Mouse (Mus musculus): ENCODE measurements around the gene Tmem186.

Tmem186 gene

DNA sequence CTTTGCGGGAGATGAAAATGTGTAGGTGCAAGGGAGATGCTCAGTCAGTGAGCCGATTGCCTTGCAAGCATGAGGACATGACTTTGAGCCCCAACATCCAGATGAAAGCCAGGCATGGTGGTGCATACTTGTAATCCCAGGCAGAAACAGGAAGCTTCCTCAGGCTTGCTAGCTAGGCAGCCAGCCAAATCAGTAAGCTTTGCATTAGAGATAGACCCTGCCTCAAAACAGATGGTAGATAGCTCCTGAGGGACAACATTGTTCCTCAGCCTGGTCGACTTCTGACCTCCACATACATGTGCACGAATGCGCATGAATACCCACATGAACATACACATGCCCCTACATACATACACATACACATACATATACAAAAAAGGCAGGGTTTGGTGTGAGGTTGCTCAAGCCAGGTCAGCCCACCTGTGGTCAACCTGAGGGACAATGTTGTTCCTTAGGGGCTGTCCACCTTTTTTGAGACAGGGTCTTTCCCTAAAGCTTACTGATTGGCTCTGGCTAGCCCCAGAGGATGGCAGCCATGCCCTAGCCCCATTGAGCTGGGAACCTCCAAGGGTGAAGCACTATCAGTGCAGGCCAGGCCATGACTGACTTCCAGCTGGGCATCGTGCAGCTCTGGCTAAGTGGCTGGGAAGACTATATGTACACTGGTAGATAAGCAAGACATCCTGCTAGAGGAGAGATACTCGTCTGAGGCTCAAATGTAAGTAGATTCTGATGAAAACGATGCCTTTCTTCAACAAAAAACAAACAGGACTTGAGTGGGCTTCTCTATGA, 25.1 kb downstream of the Tmem186 start:
- no peak for DNase-seq (ENCODE audit: extremely low spot score)

DNA sequence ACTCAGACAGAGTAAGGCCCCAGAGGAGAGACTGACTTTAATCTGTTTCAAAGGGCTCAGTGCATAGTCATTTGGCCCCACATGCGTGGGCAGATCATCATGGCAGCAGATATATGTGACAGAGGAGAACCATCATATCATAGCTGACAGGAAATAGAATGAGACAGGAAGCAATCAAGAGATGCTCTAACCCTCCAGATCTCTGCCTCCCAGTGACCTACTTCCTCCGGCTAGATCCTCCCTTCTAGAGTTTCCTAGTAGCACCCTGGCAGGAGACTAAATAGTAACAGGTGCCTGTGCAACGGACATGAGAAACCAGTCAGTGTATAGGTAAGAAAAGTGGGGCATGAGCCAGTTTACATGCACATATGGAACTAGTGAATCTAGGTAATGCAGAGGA, 27.1 kb downstream of the Tmem186 start:
- no peak for DNase-seq (ENCODE audit: extremely low spot score)

DNA sequence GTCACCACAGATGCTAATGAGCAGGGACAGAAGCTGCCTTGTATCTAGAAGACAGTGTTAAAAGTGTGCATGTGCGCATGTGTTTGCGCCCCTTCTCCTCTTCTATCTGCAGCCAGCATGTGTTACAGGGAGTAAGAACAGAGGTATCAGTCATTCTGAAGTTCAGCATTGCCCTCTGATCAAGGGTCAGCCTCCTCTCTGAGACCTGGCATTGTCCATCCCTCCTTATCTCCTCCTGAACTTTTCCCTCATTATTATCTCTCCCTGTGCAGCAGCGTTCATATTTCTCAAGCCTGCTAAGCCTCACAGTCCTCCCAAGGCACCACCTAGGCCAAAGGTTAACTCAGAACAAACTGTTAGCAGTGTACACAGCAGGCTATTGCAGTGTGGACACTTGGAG, 33.7 kb downstream of the Tmem186 start:
- no peak for DNase-seq (ENCODE audit: extremely low spot score)

DNA sequence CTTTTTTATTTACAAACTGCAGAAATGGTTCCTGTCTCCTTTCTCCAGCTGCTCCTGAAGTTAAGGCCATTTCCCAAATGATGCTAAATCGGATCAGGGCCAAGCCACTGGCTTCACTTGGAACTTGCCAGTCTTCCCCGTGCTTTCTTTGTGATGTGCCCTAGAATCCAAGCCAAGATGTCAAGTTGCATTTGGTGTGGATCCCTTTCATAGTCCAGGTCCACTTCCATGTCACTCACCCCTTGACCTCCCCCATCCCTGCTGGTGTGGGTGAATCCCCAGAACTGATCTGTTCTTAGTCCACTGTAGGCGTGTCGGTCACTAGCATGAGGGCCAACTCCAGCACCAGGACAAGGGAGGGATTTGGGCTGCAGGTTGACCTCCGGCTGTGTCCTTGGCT, 40.0 kb downstream of the Tmem186 start:
- DNase-seq (ENCODE audit: extremely low spot score), result no peak

DNA sequence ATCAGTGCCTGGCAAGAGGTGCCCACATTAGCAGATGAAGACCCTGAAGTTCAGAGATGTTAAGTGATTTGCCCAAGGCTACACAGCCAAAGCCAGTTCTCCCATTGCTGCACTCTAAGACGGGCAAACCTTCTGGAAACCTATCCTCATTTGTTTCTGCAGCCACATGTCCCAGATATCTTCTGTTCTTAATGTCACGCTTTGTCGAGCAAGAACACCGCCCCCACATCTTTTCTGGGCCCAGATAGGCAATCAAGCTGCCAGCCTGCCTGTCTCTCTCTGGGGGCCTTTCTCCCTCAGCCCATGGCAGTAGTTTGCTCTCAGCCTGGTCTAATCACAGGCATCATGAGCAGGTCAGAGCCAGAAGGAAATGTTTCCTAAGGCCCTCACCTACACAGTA, 41.2 kb downstream of the Tmem186 start:
- no peak for DNase-seq (ENCODE audit: extremely low spot score)

DNA sequence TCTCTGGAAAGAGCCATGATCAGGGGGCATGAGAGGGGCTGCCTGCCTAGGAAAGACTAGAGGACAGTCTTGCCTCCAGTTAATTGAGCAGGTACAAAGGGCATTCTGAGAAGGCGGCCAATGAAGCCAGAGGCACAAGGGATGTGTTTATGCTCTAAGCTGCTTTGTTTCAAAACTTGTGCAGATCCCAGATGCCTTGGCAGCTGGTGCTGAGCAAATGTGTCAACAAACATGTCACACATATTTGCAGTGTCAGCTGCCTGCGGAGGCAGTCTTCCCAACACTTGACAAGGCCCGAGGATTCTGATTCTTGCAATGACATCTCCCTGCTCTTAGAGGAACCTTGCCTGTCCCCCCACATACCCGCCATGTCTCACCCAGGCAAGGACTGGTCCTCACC, 42.1 kb downstream of the Tmem186 start:
- no peak for DNase-seq (ENCODE audit: extremely low spot score)

DNA sequence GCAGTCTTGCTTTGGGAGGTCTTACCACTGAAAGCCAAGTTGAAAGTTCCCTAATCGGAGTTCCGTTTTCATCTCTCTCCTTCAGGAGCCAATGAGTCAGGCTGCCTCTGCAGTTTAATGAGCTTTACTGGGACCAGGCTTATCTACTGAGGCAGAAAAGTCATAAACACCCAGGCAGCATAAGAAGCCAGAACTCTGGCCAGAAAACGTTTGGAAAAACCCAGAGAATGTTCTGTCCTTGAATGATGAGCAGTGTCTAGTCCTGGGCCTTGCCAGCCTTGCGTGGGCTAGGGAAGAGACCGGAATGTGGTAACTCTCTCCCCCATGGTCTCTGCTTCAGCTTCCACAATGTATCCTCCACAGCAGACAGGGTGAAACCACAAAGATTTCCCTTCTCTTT, 52.5 kb downstream of the Tmem186 start:
- DNase-seq (ENCODE audit: extremely low spot score), result no peak

DNA sequence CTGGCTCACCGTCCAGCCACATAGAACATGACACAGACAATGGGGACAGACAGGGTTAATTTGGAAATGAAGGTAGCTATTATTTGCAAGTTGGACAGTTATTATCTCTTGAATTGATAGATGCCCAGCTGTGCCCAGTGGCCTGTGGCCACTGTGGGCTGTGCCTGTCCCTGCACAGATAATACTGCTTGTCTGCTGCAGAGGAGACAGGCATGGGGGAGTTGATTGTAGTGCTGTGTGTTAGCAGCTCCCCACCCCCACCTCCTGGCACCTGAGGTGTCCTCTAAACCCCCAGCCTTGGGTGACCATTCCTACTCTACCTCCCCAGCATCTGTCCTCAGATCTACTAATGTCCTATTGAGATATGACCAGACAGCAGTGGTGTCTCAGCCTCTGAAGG, 53.3 kb downstream of the Tmem186 start:
- no peak for DNase-seq (ENCODE audit: extremely low spot score)
